Mouse (Mus musculus) midbrain, embryonic 14.5 days (tissue): ENCODE measurements around the gene 2010109A12Rik. TPM values are rescaled to one million over a fixed set of nuclear protein-coding genes. Genes with fewer than 3 reads are reported as not detected.

Source experiments
- ATAC-seq: fragments of 200-750 bp; cut with Nextera tagmentation; 2 replicates; pipeline ENCODE4 v1.8.0; 2017; ENCODE audit warnings: moderate number of reproducible peaks, moderate library complexity; ENCODE audit not compliant: low FRiP score, low TSS enrichment
- DNase-seq: peaks from one replicate; pipeline ENCODE4 v3.0.0-alpha.2; 2015
- H3K27ac ChIP-seq: fragments of 300-500 bp; sonication (generic); replicated peaks from 2 replicates; pipeline ENCODE4 v1.5.1; 2014; ENCODE audit warnings: mild to moderate bottlenecking, low read depth, low read length, moderate library complexity
- H3K27me3 ChIP-seq: fragments of 300-500 bp; sonication (generic); 2 replicates; pipeline ENCODE4 v1.6.1; 2014; ENCODE audit warnings: low read length, control low read depth, mixed read lengths; ENCODE audit not compliant: control insufficient read depth, insufficient read depth
- H3K36me3 ChIP-seq: fragments of 300-500 bp; sonication (generic); 2 replicates; pipeline ENCODE4 v1.6.1; 2014; ENCODE audit warnings: low read length, control low read depth; ENCODE audit not compliant: control insufficient read depth, insufficient read depth
- H3K4me1 ChIP-seq: fragments of 300-500 bp; sonication (generic); 2 replicates; pipeline ENCODE4 v1.6.1; 2014; ENCODE audit warnings: mild to moderate bottlenecking, antibody characterized with exemption, low read length, control low read depth; ENCODE audit not compliant: control insufficient read depth, insufficient read depth
- H3K4me2 ChIP-seq: fragments of 300-500 bp; sonication (generic); 2 replicates; pipeline ENCODE4 v1.6.1; 2014; ENCODE audit warnings: mild to moderate bottlenecking, low read length, moderate library complexity
- H3K4me3 ChIP-seq: fragments of 300-500 bp; sonication (generic); replicated peaks from 2 replicates; pipeline ENCODE4 v1.5.1; 2014; ENCODE audit warnings: low read depth, low read length
- H3K9ac ChIP-seq: fragments of 300-500 bp; sonication (generic); replicated peaks from 2 replicates; pipeline ENCODE4 v1.6.1; 2014; ENCODE audit warnings: mild to moderate bottlenecking, low read length, moderate library complexity
- H3K9me3 ChIP-seq: fragments of 300-500 bp; sonication (generic); 2 replicates; pipeline ENCODE4 v1.6.1; 2016; ENCODE audit warnings: low read length, control low read depth, mixed read lengths; ENCODE audit not compliant: control insufficient read depth
- WGBS: fragments of 180-500 bp; shearing (Covaris S2); extraction: QIAGEN DNeasy Blood & Tissue Kit; methylation state at CpG from one replicate; pipeline ENCODE4 v1.1.7; 2014; 5-methylcytosine and 5-hydroxymethylcytosine counted together
- polyA plus RNA-seq: library from polyadenylated mRNA; unstranded; fragments of >200 nt; fragmentation: Nextera tagmentation; extraction: Ambion mirVana; gene quantifications from 2 replicates; pipeline ENCODE4 v1.2.1, GENCODE M21; 2014

Gene 2010109A12Rik
- 1.6 and 1.7 TPM in 2 replicates for polyA plus RNA-seq

DNA sequence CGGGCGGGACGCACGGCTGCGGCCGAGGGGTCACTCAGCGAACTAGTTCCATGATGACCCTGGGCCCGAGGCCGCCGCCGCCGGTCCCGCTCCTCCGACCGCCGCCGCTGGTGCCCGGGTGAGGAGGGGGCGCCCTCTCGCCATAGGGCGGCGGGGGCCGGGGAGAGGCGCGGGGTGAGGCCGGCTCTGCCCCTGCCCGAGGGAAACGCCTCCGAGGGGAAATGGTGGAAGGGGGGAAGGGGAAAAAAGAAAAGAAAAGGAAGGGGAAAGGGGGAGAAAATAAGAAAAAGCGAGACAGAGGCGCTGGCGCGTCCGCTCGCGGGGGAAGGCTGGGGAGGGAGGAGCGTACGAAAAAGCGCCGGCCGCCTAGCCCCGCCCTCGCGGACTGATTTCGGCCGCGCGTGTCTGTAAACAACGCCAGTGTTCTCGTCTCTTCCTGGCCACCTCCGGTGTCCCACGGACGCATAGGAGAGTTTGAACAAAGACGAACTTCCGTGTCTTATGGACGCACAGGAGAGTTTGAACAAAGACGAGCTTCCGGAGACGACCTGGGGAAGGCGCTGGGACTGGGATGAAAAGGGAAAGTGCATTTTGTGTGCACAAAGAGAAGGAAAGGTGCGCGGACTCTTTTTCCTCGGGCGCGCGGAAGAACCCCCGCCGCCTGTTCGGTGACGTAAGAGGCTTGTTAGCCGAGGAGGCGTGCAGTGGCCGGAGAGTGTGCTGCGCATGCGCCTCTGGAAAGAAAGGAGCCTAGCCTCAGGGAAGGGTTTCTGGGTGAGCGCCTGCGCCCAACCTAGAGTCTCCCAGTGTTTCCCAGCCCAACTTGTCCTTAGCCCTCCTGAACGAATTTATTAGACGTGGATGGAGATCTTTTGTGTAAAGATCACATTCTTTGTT, at the start of gene 2010109A12Rik, which contains the start of gene Ccni:
Gene 2010109A12Rik (plus strand): TSS at position 410 of the 897 bp plus-strand sequence.
Gene Ccni (minus strand): TSS at position 387 of the 897 bp plus-strand sequence.
- Histone ChIP-seq H3K27ac (peak within 1 kb of the TSS; percentile 90), H3K4me3 (peak within 1 kb of the TSS; percentile 68), H3K9ac (peak within 1 kb of the TSS; percentile 87), H3K4me2 (peak within 1 kb of the TSS; percentile 83), H3K4me1 (peaks cover 15% of the 10 kb centered on the region), H3K36me3 (peaks cover 9% of the 10 kb centered on the region), H3K27me3 (no peaks in the 10 kb centered on the region), H3K9me3 (no peaks in the 10 kb centered on the region)
- peak; percentile 98 for DNase-seq
- peak; percentile 96 for ATAC-seq
- WGBS, result under 1% methylated on average over 77 of the region's 79 CpGs

DNA sequence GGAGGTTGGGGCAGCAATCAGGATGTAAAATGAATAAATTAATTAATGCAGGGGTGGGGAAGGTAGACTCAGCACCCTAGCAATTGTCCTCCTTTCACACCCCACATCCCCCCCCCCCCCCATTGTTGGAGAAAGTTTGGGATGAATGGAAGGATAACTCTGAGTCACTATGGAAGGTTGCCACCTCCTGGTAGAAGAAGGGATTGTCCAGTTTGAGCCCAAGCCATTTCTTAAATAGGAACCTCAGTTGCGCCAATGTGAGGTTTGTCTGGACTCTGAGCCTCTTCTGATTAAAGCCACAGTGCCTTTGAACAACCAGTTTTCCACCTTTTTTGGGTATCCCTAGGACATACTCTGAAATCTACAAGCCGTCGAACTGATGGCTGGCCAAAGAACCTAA, 42.8 kb upstream of the 2010109A12Rik start:
- WGBS, result 81% methylated on average over 3 of the region's 3 CpGs
- H3K4me3 ChIP-seq, result no peak overlapping the region
- H3K9me3 ChIP-seq, result no peaks in the 10 kb centered on the region
- DNase-seq (peak; percentile 82), ATAC-seq (no peak)
- no peak overlapping the region for H3K4me2 ChIP-seq
- no peaks in the 10 kb centered on the region for H3K4me1 ChIP-seq
- no peak overlapping the region for H3K27ac ChIP-seq
- no peaks in the 10 kb centered on the region for H3K27me3 ChIP-seq
- peaks cover 74% of the 10 kb centered on the region for H3K36me3 ChIP-seq
- no peak overlapping the region for H3K9ac ChIP-seq

DNA sequence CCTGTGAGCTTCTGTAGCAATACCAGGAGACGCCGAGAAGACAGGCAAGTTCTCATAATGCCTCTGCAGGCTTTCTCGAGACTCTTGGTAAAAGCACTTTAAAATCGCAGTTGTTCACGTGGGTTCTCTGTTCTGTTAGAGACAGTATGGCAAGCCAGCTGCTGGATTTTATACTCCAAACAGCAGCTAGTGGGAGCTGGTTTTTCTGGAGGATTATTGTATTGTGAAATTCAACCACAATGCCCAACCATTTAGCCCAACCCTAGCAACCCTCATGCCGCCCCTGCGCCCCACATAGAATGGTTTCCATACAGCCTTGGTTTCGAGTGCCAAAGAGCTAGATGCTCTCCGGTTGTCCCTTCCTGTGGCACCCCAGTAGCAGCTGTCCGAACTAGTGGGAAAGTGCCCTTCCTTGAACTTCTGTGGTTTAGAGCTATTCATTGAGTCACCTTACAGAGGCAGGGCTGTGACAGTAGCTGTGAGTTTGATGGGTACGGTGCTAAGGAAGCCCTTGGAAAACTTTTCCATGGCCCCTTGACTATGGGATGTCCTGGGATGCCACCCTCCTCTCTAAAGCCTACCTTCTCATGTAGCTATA, 38.3 kb upstream of the 2010109A12Rik start:
- no peaks in the 10 kb centered on the region for H3K9me3 ChIP-seq
- H3K36me3 ChIP-seq, result peaks cover 77% of the 10 kb centered on the region
- WGBS, result 89% methylated on average over 11 of the region's 11 CpGs
- no peak overlapping the region for H3K9ac ChIP-seq
- H3K4me1 ChIP-seq, result no peaks in the 10 kb centered on the region
- no peak overlapping the region for H3K27ac ChIP-seq
- ATAC-seq (no peak), DNase-seq (no peak)
- no peak overlapping the region for H3K4me2 ChIP-seq
- H3K4me3 ChIP-seq, result no peak overlapping the region
- no peaks in the 10 kb centered on the region for H3K27me3 ChIP-seq

DNA sequence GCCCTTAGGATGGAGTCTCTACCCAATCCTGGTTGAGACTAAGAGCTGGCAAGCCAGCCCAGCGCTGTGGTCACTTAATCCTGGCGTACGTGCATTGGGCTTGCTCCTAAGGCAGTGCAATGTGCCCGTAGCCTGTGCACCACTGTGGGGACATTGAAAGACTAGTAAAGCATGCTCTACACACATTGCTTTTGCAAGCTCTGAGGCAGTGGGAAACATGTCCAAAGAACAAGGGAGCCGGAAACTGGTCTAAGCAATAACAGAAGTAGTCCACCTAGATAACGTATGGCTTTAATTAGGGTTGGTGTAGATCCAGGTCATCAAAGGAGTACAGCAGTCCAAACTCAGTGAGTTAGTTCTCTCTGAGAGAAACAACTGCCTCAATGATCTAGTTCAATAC, 37.7 kb upstream of the 2010109A12Rik start:
- no peak overlapping the region for H3K9ac ChIP-seq
- no peak overlapping the region for H3K4me2 ChIP-seq
- ATAC-seq (no peak), DNase-seq (no peak)
- no peaks in the 10 kb centered on the region for H3K9me3 ChIP-seq
- no peaks in the 10 kb centered on the region for H3K27me3 ChIP-seq
- 94% methylated on average over 6 of the region's 6 CpGs for WGBS
- no peaks in the 10 kb centered on the region for H3K4me1 ChIP-seq
- no peak overlapping the region for H3K27ac ChIP-seq
- no peak overlapping the region for H3K4me3 ChIP-seq
- peaks cover 80% of the 10 kb centered on the region for H3K36me3 ChIP-seq

DNA sequence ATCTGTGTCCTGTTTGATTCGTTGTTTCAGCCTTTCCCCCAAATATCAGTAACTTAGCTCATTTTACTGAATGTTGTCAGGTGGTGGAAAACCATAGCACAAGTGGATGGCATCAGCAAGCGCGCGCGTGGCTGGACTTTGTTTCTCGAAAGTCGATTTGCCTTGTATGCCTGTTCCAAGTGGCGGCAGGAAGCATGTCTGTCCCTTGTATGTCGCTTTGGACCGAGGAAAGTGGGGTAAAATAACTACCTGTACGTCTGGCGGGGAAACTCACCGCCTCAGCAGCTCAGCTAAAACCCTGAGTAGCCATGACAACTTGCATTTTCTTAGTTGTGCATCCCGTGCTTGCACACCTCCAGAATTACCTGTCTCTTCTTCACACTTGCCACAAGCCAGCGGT, 34.9 kb upstream of the 2010109A12Rik start:
- no peak overlapping the region for H3K4me3 ChIP-seq
- H3K27ac ChIP-seq, result no peak overlapping the region
- no peak overlapping the region for H3K4me2 ChIP-seq
- DNase-seq (no peak), ATAC-seq (no peak)
- no peaks in the 10 kb centered on the region for H3K27me3 ChIP-seq
- H3K9ac ChIP-seq, result no peak overlapping the region
- H3K36me3 ChIP-seq, result peaks cover 77% of the 10 kb centered on the region
- H3K4me1 ChIP-seq, result no peaks in the 10 kb centered on the region
- H3K9me3 ChIP-seq, result no peaks in the 10 kb centered on the region
- WGBS, result 97% methylated on average over 15 of the region's 15 CpGs

DNA sequence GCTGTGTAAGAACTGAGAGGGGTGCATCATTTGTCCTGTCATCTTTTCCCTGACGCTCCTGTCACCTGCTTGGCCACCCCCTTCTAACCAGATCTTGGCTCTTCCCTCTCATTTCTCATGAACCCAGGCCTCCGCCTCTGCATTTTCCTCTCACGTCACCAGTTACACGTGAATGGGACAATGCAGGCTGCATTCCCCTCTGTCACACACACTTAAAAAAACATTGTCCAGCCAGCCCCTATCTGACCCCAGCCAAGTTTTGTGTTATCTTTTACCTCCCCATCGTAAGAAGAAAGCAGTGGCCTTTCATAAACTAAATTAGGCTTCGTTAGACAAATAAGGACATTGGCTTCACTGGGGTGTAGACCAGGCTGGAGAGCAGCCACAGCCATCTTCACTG, 33.8 kb upstream of the 2010109A12Rik start:
- Histone ChIP-seq H3K36me3 (peaks cover 75% of the 10 kb centered on the region), H3K27ac (no peak overlapping the region), H3K9ac (no peak overlapping the region), H3K4me2 (no peak overlapping the region), H3K27me3 (no peaks in the 10 kb centered on the region), H3K4me3 (no peak overlapping the region), H3K4me1 (no peaks in the 10 kb centered on the region), H3K9me3 (no peaks in the 10 kb centered on the region)
- ATAC-seq (no peak), DNase-seq (no peak)
- 92% methylated on average over 6 of the region's 6 CpGs for WGBS

DNA sequence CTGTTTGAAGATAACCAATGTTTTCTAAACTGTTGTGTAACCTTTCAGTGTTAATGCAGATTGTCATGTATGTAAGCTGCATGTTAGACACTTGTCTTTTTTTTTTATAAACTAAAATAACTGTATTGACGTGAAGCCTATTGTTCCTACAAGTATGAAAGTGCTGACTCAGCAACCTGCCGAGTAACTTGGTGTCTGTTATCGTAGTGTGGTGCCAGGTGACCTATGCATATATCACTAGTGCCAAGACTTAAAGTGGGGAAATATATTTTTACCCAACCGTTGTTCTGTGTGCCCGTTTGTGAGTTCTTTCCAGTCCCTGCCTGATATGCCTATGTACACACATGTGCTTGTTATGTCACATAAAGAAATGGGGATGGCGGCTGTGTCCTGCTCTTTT, 31.6 kb upstream of the 2010109A12Rik start:
- no peak for ATAC-seq
- Histone ChIP-seq H3K27ac (no peak overlapping the region), H3K4me1 (no peaks in the 10 kb centered on the region), H3K27me3 (no peaks in the 10 kb centered on the region), H3K4me2 (no peak overlapping the region), H3K9me3 (no peaks in the 10 kb centered on the region), H3K4me3 (no peak overlapping the region), H3K36me3 (peaks cover 67% of the 10 kb centered on the region), H3K9ac (no peak overlapping the region)
- 91% methylated on average over 6 of the region's 6 CpGs for WGBS
- DNase-seq, result no peak

DNA sequence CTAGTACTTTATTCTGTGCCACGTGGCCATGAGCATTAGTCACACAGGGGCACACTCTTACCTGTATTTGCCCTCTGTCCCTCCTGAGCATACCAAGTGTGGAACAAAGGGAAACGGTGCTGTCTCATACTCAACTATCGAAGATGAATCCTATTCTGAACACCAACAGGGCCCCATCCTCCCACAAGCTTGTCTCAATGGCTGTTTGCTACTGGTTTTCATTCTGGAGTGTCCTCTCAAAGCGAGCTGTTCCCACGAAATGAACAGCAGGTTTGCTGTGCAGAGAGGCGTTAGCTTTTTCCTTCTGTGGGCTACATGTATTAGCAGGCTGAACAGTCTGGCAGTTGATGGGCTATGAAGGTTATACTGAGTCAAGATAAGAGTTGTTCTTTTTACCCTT, 27.7 kb upstream of the 2010109A12Rik start:
- Histone ChIP-seq H3K4me3 (no peak overlapping the region), H3K27me3 (no peaks in the 10 kb centered on the region), H3K4me2 (no peak overlapping the region), H3K36me3 (peaks cover 64% of the 10 kb centered on the region), H3K4me1 (no peaks in the 10 kb centered on the region), H3K9me3 (no peaks in the 10 kb centered on the region), H3K9ac (no peak overlapping the region), H3K27ac (no peak overlapping the region)
- WGBS, result 89% methylated on average over 6 of the region's 6 CpGs
- no peak for DNase-seq
- ATAC-seq, result no peak
